Mouse (Mus musculus): ENCODE results near the gene Ak4.

GRCm38 (mm10) chr4:101458341-101458740, 39.3 kb downstream of the Ak4 start:
- no peak for TF ChIP-seq EP300 (IDR thresholded peaks at IDR 0.05)
- TF ChIP-seq CTCF (IDR thresholded peaks at IDR 0.05) = peak; percentile 77
